Mouse (Mus musculus): ENCODE data around the gene Ppp3ca. TPM values are rescaled to one million over a fixed set of nuclear protein-coding genes. Genes with fewer than 3 reads are reported as not detected.

The Ppp3ca gene
- total and polyA plus RNA-seq, 3 experiments: 63.4 to 143 (median 130) TPM

- no peak overlapping the region for H3K9ac ChIP-seq (ENCODE audit: insufficient read depth, low read depth)
- no peaks in the 10 kb centered on the region for H3K9me3 ChIP-seq (replicated peaks; ENCODE audit: low read length)
- no peak for DNase-seq (ENCODE audit: extremely low read depth)
- TF ChIP-seq ETS1 (conservative IDR thresholded peaks at IDR 0.05; ENCODE audit: low read depth, low read length) (no peak), MYC (IDR thresholded peaks at IDR 0.05; ENCODE audit: low read depth, low read length) (no peak), TBP (conservative IDR thresholded peaks at IDR 0.05; ENCODE audit: low read depth, low read length) (no peak), EP300 (IDR thresholded peaks at IDR 0.05; ENCODE audit: low read length) (no peak), MXI1 (IDR thresholded peaks at IDR 0.05; ENCODE audit: low read depth, low read length) (no peak), GABPA (IDR thresholded peaks at IDR 0.05; ENCODE audit: insufficient replicate concordance, low read depth, low read length) (no peak), CTCF (conservative IDR thresholded peaks at IDR 0.05 in 1 of 2, IDR thresholded peaks at IDR 0.05 in 1 of 2; ENCODE audit: low read depth in 2 of 2, low read length in 2 of 2) (no peak), JUND (conservative IDR thresholded peaks at IDR 0.05; ENCODE audit: low read depth, low read length) (no peak), NELFE (IDR thresholded peaks at IDR 0.05; ENCODE audit: low read depth, low read length) (no peak), MAZ (IDR thresholded peaks at IDR 0.05; ENCODE audit: low read depth, low read length) (no peak), ZMIZ1 (IDR thresholded peaks at IDR 0.05; ENCODE audit: low read depth, low read length) (no peak), USF2 (conservative IDR thresholded peaks at IDR 0.05; ENCODE audit: low read depth, low read length) (no peak), ZC3H11A (IDR thresholded peaks at IDR 0.05; ENCODE audit: low read depth, low read length) (no peak), MEF2A (IDR thresholded peaks at IDR 0.05; ENCODE audit: borderline replicate concordance, low read depth, low read length) (no peak), CHD1 (IDR thresholded peaks at IDR 0.05; ENCODE audit: low read depth, low read length) (no peak), TCF12 (IDR thresholded peaks at IDR 0.05; ENCODE audit: low read depth, low read length) (no peak), SMC3 (IDR thresholded peaks at IDR 0.05; ENCODE audit: low read depth, low read length) (no peak), JUN (IDR thresholded peaks at IDR 0.05; ENCODE audit: insufficient read depth, low read depth, low read length) (no peak)
- in situ Hi-C loops (cut with MboI; ENCODE audit: low pct_ligation_motif_present, low pct_unique_long_range_greater_than_20kb, low sequenced_read_pairs): no loop called here
- H3K36me3 ChIP-seq (replicated peaks in 1 of 2; ENCODE audit: control insufficient read depth in 1 of 2, insufficient read depth in 1 of 2, low read length in 1 of 2): peaks cover 0 to 3% of the 10 kb centered on the region in 2 experiments
- no peak overlapping the region for H3K4me3 ChIP-seq (replicated peaks in 1 of 3; ENCODE audit: low read depth in 2 of 3, low read length in 2 of 3, poor library complexity in 1 of 3)
- no peak overlapping the region for H3K4me2 ChIP-seq (ENCODE audit: insufficient read depth, low read depth, poor library complexity, severe bottlenecking)
- dilution Hi-C loops (cut with MboI; ENCODE audit: extremely low pct_ligation_motif_present, extremely low pct_unique_long_range_greater_than_20kb, low sequenced_read_pairs): no loop called here
- H3K4me1 ChIP-seq (ENCODE audit: control insufficient read depth in 1 of 2, insufficient read depth in 2 of 2): peaks cover 14 to 71% of the 10 kb centered on the region in 2 experiments
- H3K79me2 ChIP-seq (replicated peaks; ENCODE audit: control insufficient read depth, extremely low read depth, insufficient read depth, poor library complexity, severe bottlenecking): peaks cover 30% of the 10 kb centered on the region
- H3K27ac ChIP-seq (ENCODE audit: insufficient read depth, low read depth): no peak overlapping the region
- H3K27me3 ChIP-seq (replicated peaks): no peaks in the 10 kb centered on the region
Measured at GRCm38 (mm10) chr3:136774196-136774595, 104.3 kb downstream of the Ppp3ca start.

GRCm38 (mm10) chr3:136776525-136776924 is 106.6 kb downstream of the Ppp3ca start:
- H3K27me3 ChIP-seq (replicated peaks): no peaks in the 10 kb centered on the region
- no peak overlapping the region for H3K4me2 ChIP-seq (ENCODE audit: insufficient read depth, low read depth, poor library complexity, severe bottlenecking)
- no peak overlapping the region for H3K27ac ChIP-seq (ENCODE audit: insufficient read depth, low read depth)
- no peak overlapping the region for H3K9ac ChIP-seq (ENCODE audit: insufficient read depth, low read depth)
- no peak overlapping the region for H3K4me3 ChIP-seq (replicated peaks in 1 of 3; ENCODE audit: low read depth in 2 of 3, low read length in 2 of 3, poor library complexity in 1 of 3)
- peaks cover 9 to 48% of the 10 kb centered on the region in 2 experiments for H3K4me1 ChIP-seq (ENCODE audit: control insufficient read depth in 1 of 2, insufficient read depth in 2 of 2)
- no peaks in the 10 kb centered on the region for H3K9me3 ChIP-seq (replicated peaks; ENCODE audit: low read length)
- H3K36me3 ChIP-seq (replicated peaks in 1 of 2; ENCODE audit: control insufficient read depth in 1 of 2, insufficient read depth in 1 of 2, low read length in 1 of 2): peaks cover 0 to 13% of the 10 kb centered on the region in 2 experiments
- dilution Hi-C loops (cut with MboI; ENCODE audit: extremely low pct_ligation_motif_present, extremely low pct_unique_long_range_greater_than_20kb, low sequenced_read_pairs) (no loop called here), in situ Hi-C loops (cut with MboI; ENCODE audit: low pct_ligation_motif_present, low pct_unique_long_range_greater_than_20kb, low sequenced_read_pairs) (no loop called here)
- peak; percentile 49 for DNase-seq (ENCODE audit: extremely low read depth)
- peaks cover 26% of the 10 kb centered on the region for H3K79me2 ChIP-seq (replicated peaks; ENCODE audit: control insufficient read depth, extremely low read depth, insufficient read depth, poor library complexity, severe bottlenecking)
- TF ChIP-seq E2F4 (IDR thresholded peaks at IDR 0.05; ENCODE audit: insufficient replicate concordance, low read depth, low read length) (no peak), UBTF (IDR thresholded peaks at IDR 0.05; ENCODE audit: low read depth, low read length) (no peak), NRF1 (IDR thresholded peaks at IDR 0.05; ENCODE audit: low read depth, low read length) (no peak), MAZ (IDR thresholded peaks at IDR 0.05; ENCODE audit: low read depth, low read length) (no peak), KAT2A (IDR thresholded peaks at IDR 0.05; ENCODE audit: insufficient replicate concordance, low read length) (no peak), CTCF (conservative IDR thresholded peaks at IDR 0.05 in 1 of 2, IDR thresholded peaks at IDR 0.05 in 1 of 2; ENCODE audit: low read depth in 2 of 2, low read length in 2 of 2) (no peak), JUN (IDR thresholded peaks at IDR 0.05; ENCODE audit: insufficient read depth, low read depth, low read length) (peak; percentile 56), HCFC1 (IDR thresholded peaks at IDR 0.05; ENCODE audit: low read depth, low read length) (0 out of 2 replicates have a peak, but pooled peaks have one; percentile 20), GABPA (IDR thresholded peaks at IDR 0.05; ENCODE audit: insufficient replicate concordance, low read depth, low read length) (no peak), USF2 (conservative IDR thresholded peaks at IDR 0.05; ENCODE audit: low read depth, low read length) (no peak), ZMIZ1 (IDR thresholded peaks at IDR 0.05; ENCODE audit: low read depth, low read length) (no peak), BHLHE40 (IDR thresholded peaks at IDR 0.05; ENCODE audit: low read depth, low read length) (peak; percentile 73), JUND (conservative IDR thresholded peaks at IDR 0.05; ENCODE audit: low read depth, low read length) (peak; percentile 62), ELF1 (IDR thresholded peaks at IDR 0.05; ENCODE audit: low read depth, low read length) (no peak), SMC3 (IDR thresholded peaks at IDR 0.05; ENCODE audit: low read depth, low read length) (no peak), ETS1 (conservative IDR thresholded peaks at IDR 0.05; ENCODE audit: low read depth, low read length) (peak; percentile 72), SIN3A (IDR thresholded peaks at IDR 0.05; ENCODE audit: low read length) (0 out of 2 replicates have a peak, but pooled peaks have one; percentile 59), POLR2A (IDR thresholded peaks at IDR 0.05; ENCODE audit: low read depth, low read length) (no peak), EP300 (IDR thresholded peaks at IDR 0.05; ENCODE audit: low read length) (peak; percentile 78), IRF4 (IDR thresholded peaks at IDR 0.05; ENCODE audit: low read depth, low read length) (peak; percentile 74), TCF12 (IDR thresholded peaks at IDR 0.05; ENCODE audit: low read depth, low read length) (peak; percentile 37; the same call in 1 of the 2 replicates), USF1 (IDR thresholded peaks at IDR 0.05; ENCODE audit: low read depth, low read length) (no peak), MAFK (IDR thresholded peaks at IDR 0.05; ENCODE audit: insufficient replicate concordance, low read length) (no peak), MYC (IDR thresholded peaks at IDR 0.05; ENCODE audit: low read depth, low read length) (peak; percentile 46; the same call in 1 of the 2 replicates), MXI1 (IDR thresholded peaks at IDR 0.05; ENCODE audit: low read depth, low read length) (peak; percentile 29; the same call in 1 of the 2 replicates)

Measured in CH12.LX (cell line).